Mouse (Mus musculus): ENCODE results near the gene Lypd5.
A peak's percentile ranks its signal among the peaks of the same experiment; 100 is the strongest.

DNA sequence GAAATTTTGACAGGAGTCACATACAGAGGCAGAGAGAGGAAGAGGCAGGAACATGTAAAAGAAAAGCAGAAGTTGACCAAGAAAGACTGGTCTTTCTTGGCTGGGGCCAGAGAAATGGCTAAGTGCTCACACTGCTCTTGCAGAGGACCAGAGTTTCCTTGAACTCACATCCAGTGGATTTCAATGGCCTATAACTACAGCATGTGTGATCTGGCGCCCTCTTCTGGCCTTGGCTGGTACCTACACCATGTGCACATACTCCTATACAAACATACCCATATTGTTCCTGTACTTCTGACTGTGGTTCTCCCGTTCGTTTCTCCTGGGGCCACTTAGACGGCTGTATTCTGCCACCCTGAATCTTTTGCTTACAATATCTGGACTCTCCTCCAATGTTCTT, 12.0 kb downstream of the Lypd5 start:
- TF ChIP-seq CTCF (IDR thresholded peaks at IDR 0.05; ENCODE audit: low read depth, low read length) (peak; percentile 34), POLR2A (IDR thresholded peaks at IDR 0.05; ENCODE audit: insufficient read depth, low read length) (no peak), EP300 (IDR thresholded peaks at IDR 0.05; ENCODE audit: insufficient read depth, low read depth, low read length) (no peak)

Data from ES-Bruce4 (cell line).